Mouse (Mus musculus): ENCODE measurements at regions not wholly inside any gene's neighbourhood (a gene's known extent, or its start where the extent isn't known, plus 50 kb on each side); places are given as distances from the start of the nearest gene placed in this dataset.

DNA sequence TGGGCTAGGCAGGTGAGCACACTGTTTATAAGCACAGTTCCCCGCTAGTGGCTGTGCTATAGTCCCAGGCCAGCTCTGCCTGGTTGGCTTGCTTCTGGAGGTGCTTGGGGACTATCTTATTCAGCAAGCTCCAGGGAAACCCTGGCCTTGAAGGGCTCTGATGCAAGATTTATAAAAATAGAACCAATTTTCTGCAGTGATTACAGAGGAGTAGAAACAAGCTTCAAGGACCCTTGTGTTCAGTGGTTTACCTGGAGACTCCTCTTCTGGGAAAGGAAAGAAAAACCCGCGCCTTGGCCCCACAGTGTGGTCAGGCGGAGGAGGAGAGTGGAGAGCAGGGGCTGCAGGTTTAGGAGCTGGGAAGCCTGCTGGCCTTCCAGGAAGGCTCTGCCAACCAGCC lies 178.2 kb upstream of the Ctnnb1 start:
- TF ChIP-seq CTCF (conservative IDR thresholded peaks at IDR 0.05; ENCODE audit: low read length) (no peak), NANOG (IDR thresholded peaks at IDR 0.05; ENCODE audit: borderline replicate concordance, low read length) (no peak)

Data from E14TG2a.4 (cell line).